Mouse (Mus musculus): ENCODE data around the gene Olfr1225. TPM values are rescaled to one million over a fixed set of nuclear protein-coding genes. Genes with fewer than 3 reads are reported as not detected.

Olfr1225 gene
- polyA plus RNA-seq (2012; rRNA removed) = not detected in 2 replicates

DNA sequence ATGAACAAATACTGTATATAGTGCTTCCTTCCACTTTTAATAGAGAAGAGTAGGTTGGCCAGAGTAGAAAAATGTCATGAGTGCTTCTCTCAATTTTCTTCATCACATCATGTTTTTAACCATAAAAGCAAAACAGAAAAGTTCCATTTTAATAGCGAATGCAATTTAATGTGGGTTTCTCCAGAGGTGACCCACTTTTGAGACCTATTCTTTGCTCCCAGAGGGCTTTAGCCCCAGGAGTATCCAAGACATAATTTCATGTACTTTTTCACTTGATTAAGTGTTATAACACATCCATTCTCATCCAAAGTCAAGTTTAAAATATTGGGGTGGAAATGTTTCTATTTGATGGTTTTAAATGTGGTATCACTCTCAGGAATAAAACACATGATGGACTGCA lies at the start of gene Olfr1225:
Olfr1225 (minus strand) TSS at position 101 of the 400 bp plus-strand sequence.

DNA sequence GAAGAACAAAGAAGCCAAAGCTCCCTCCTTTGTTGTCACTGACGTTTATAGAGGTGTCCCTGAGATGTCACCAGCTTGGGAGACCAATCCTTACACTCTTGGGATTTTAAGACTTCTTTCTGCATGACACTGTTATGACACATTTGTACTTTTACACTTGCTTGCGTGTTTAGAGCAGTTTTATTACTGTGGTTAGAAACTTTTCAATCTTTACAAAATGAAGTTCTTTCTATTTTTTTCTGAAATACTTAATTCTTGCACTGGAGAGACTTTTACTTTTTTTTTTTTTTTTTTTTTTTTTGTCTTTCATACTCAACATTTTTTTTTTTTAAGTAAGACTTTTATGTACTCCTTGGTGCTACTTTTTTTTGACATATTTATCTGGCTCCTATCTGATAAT lies 25.5 kb upstream of the Olfr1225 start, which contains the start of gene Olfr1226:
Olfr1226 (minus strand) TSS at position 101 of the 400 bp plus-strand sequence.

DNA sequence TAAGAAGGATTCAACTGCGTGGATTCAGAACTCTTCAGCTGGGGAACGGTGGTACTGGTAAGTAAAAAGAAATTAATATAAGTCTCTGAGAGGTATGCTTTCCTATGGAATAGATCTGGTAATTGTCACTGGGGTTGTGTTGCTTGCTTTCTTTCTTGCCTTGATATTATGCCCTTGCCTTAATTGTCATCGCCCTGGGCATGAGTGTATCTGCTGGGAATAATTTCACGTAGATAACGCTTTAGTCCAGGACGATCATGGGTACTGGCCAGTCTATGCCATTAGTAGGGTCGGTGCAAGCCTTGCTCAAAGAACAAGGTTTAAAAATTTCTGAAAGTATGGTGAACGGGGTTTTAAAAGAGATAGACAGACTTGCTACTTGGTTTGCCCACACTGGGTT lies 10.5 kb downstream of the Olfr1225 start, which contains the start of gene Olfr1224-ps1:
Olfr1224-ps1 (minus strand) TSS at position 101 of the 400 bp plus-strand sequence.

DNA sequence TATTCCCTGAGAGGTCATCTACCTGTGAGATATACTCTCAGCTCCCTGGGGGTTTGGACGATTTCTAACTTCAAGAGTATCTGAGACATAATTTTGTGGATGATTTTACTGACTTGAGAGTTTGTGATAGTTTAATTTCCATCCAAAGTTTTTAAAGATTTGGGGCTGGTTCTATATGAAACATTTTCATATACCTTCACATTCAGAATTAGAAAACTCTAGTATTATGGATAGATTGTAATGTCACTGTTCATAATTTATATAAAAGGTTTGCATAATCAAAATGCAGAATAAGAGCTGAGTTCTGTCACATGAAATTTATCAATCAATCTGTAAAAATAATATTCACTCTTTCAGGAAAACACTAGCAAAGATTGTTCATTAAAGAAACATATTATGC lies 23.0 kb downstream of the Olfr1225 start, which contains the start of gene Olfr1223:
Olfr1223 (minus strand) TSS at position 101 of the 400 bp plus-strand sequence.

DNA sequence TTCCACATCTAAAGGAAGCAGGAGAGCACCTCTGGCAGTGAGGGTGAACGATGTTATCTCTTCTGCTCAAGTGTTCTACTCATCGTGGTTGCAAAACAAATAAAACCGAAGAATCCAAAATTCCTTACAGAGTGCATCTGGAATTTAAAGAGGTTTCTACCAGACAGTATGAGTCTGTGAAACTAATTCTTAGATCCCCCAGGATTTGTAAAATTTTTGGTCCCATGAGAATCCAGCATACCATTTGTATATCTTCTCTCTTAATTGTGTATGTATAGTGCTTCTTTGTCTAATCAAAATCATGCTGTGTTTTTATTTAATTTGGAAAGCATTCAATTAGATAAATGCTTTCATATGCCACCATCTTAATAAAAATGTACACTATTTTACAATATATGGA lies 41.5 kb downstream of the Olfr1225 start, which contains the start of gene Olfr1222:
Olfr1222 (minus strand) TSS at position 101 of the 400 bp plus-strand sequence.

Other genes starting within 250 kb of the Olfr1225 start
- not detected in 2 replicates for gene Olfr1211, start 236.6 kb downstream of the Olfr1225 start, polyA plus RNA-seq (2012; rRNA removed)
- not detected in 2 replicates for gene Olfr1212, start 220.7 kb downstream of the Olfr1225 start, polyA plus RNA-seq (2012; rRNA removed)
- gene Gm13762, start 194.4 kb downstream of the Olfr1225 start, polyA plus RNA-seq (2012; rRNA removed) = not detected in 2 replicates
- not detected in 2 replicates for gene Olfr1214, start 182.0 kb downstream of the Olfr1225 start, polyA plus RNA-seq (2012; rRNA removed)
- not detected in 2 replicates for gene Olfr1215, start 167.7 kb downstream of the Olfr1225 start, polyA plus RNA-seq (2012; rRNA removed)
- gene Olfr1216, start 156.3 kb downstream of the Olfr1225 start, polyA plus RNA-seq (2012; rRNA removed) = not detected in 2 replicates
- not detected in 2 replicates for gene Olfr1217, start 142.6 kb downstream of the Olfr1225 start, polyA plus RNA-seq (2012; rRNA removed)
- not detected in 2 replicates for gene Olfr1218, start 113.5 kb downstream of the Olfr1225 start, polyA plus RNA-seq (2012; rRNA removed)
- gene Olfr1219, start 91.2 kb downstream of the Olfr1225 start, polyA plus RNA-seq (2012; rRNA removed) = not detected in 2 replicates
- not detected in 2 replicates for gene Olfr1220, start 67.8 kb downstream of the Olfr1225 start, polyA plus RNA-seq (2012; rRNA removed)
- gene Olfr1221, start 57.4 kb downstream of the Olfr1225 start, polyA plus RNA-seq (2012; rRNA removed) = not detected in 2 replicates
- not detected in 2 replicates for gene Olfr1222, start 41.6 kb downstream of the Olfr1225 start, polyA plus RNA-seq (2012; rRNA removed)
- not detected in 2 replicates for gene Olfr1223, start 23.1 kb downstream of the Olfr1225 start, polyA plus RNA-seq (2012; rRNA removed)
- gene Olfr1224-ps1, start 10.6 kb downstream of the Olfr1225 start, polyA plus RNA-seq (2012; rRNA removed) = not detected in 2 replicates
- not detected in 2 replicates for gene Olfr1226, start 25.4 kb upstream of the Olfr1225 start, polyA plus RNA-seq (2012; rRNA removed)
- gene Olfr1228, start 79.4 kb upstream of the Olfr1225 start, polyA plus RNA-seq (2012; rRNA removed) = not detected in 2 replicates
- not detected in 2 replicates for gene Olfr1229, start 113.3 kb upstream of the Olfr1225 start, polyA plus RNA-seq (2012; rRNA removed)
- gene Olfr1230, start 122.6 kb upstream of the Olfr1225 start, polyA plus RNA-seq (2012; rRNA removed) = not detected in 2 replicates
- gene Olfr1231, start 132.4 kb upstream of the Olfr1225 start, polyA plus RNA-seq (2012; rRNA removed) = not detected in 2 replicates
- not detected in 2 replicates for gene Olfr1232, start 155.0 kb upstream of the Olfr1225 start, polyA plus RNA-seq (2012; rRNA removed)
- not detected in 2 replicates for gene Olfr1233, start 167.7 kb upstream of the Olfr1225 start, polyA plus RNA-seq (2012; rRNA removed)
- not detected in 2 replicates for gene Olfr1234, start 190.2 kb upstream of the Olfr1225 start, polyA plus RNA-seq (2012; rRNA removed)
- gene Olfr1238, start 235.0 kb upstream of the Olfr1225 start, polyA plus RNA-seq (2012; rRNA removed) = not detected in 2 replicates
- gene Olfr1239, start 245.7 kb upstream of the Olfr1225 start, polyA plus RNA-seq (2012; rRNA removed) = not detected in 2 replicates

Data from stomach, adult 2 months (tissue).